Mouse (Mus musculus) embryonic stem cell, embryonic (primary cell): ENCODE data around the gene Gmfb.

Source experiments
- CTCF ChIA-PET, 4 experiments: fragments of 300-600 bp in 2 of 4; fragments of 350-600 bp in 2 of 4; sonication (Branson Sonifier 250); formaldehyde crosslinking; loops; one replicate each; lab custom pipeline; 2022; ENCODE audit warnings: inconsistent platforms in 2 of 4; lab: Charles Lee
- POLR2A ChIA-PET, 4 experiments: fragments of 300-600 bp in 2 of 4; fragments of 350-600 bp in 2 of 4; sonication (Branson Sonifier 250); formaldehyde crosslinking; loops; one replicate each; lab custom pipeline; 2022; ENCODE audit warnings: antibody characterized with exemption in 4 of 4, inconsistent platforms in 1 of 4; lab: Charles Lee

Gmfb gene

GRCm38 (mm10) chr14:46816916-46817622 lies 5.0 kb downstream of the Gmfb start:
- CTCF ChIA-PET = interaction anchor here in 1 of 4 experiments (0.6 kb wide), 1 partner anchor 102 kb away, joined by 3 read pairs; no protein-coding TSS in a partner anchor
- POLR2A ChIA-PET = interaction anchor here in 2 of 4 experiments (0.5 to 1.7 kb wide), 5 partner anchors 9 to 294 kb away, joined by 4 to 6 read pairs (median 4); no protein-coding TSS in a partner anchor

GRCm38 (mm10) chr14:46815640-46816039 lies 6.4 kb downstream of the Gmfb start:
- ChIA-PET CTCF (interaction anchor here in 1 of 4 experiments (1.3 kb wide), 1 partner anchor 28 kb away, joined by 5 read pairs; the partner anchor contains the start of gene Cnih1), POLR2A (interaction anchor here in 1 of 4 experiments (0.5 to 3.9 kb wide), 5 partner anchors 9 to 376 kb away, joined by 3 to 16 read pairs (median 6); partner anchors contain the start of genes Cgrrf1 and Cnih1)

- POLR2A ChIA-PET = interaction anchor here in 2 of 4 experiments (0.7 to 2.6 kb wide), 4 partner anchors 8 to 468 kb away, joined by 3 to 10 read pairs (median 5); no protein-coding TSS in a partner anchor
- CTCF ChIA-PET = interaction anchor here in 1 of 4 experiments (0.6 kb wide), 1 partner anchor 279 kb away, joined by 4 read pairs; no protein-coding TSS in a partner anchor
Observed at GRCm38 (mm10) chr14:46807927-46808326, 14.1 kb downstream of the Gmfb start.

- ChIA-PET POLR2A (interaction anchor here in 2 of 4 experiments (1.1 to 2.6 kb wide), 7 partner anchors 9 to 22 kb away, joined by 3 to 10 read pairs (median 4); partner anchors contain the start of gene Gmfb (in 1 of the 2)), CTCF (no interaction called here)
Observed at GRCm38 (mm10) chr14:46806186-46806585, 15.9 kb downstream of the Gmfb start.

- ChIA-PET POLR2A (interaction anchor here in 1 of 4 experiments (0.5 to 3.1 kb wide), 3 partner anchors 10 to 564 kb away, joined by 4 to 9 read pairs (median 4); no protein-coding TSS in a partner anchor), CTCF (no interaction called here)
Observed at GRCm38 (mm10) chr14:46803791-46804190, 18.3 kb downstream of the Gmfb start.

- ChIA-PET CTCF (no interaction called here), POLR2A (interaction anchor here in 2 of 4 experiments (0.9 to 3.1 kb wide), 4 partner anchors 11 to 48 kb away, joined by 3 to 9 read pairs (median 4); partner anchors contain the start of gene Cnih1 (in 1 of the 2))
Observed at GRCm38 (mm10) chr14:46803259-46803658, 18.8 kb downstream of the Gmfb start.

GRCm38 (mm10) chr14:46800684-46801345 lies 21.2 kb downstream of the Gmfb start:
- ChIA-PET CTCF (interaction anchor here in 1 of 4 experiments (1.9 kb wide), 1 partner anchor 286 kb away, joined by 4 read pairs; no protein-coding TSS in a partner anchor), POLR2A (interaction anchor here in 1 of 4 experiments (0.6 to 1.8 kb wide), 4 partner anchors 9 to 722 kb away, joined by 3 to 5 read pairs (median 3); partner anchors contain the start of gene Cnih1)

GRCm38 (mm10) chr14:46794157-46794556 lies 27.9 kb downstream of the Gmfb start:
- ChIA-PET CTCF (no interaction called here), POLR2A (no interaction called here)

- ChIA-PET CTCF (interaction anchor here in 1 of 4 experiments (1.2 kb wide), 1 partner anchor 296 kb away, joined by 3 read pairs; no protein-coding TSS in a partner anchor), POLR2A (interaction anchor here in 2 of 4 experiments (1.4 to 2.9 kb wide), 4 partner anchors 10 to 30 kb away, joined by 3 to 9 read pairs (median 5); no protein-coding TSS in a partner anchor)
Observed at GRCm38 (mm10) chr14:46790723-46791122, 31.3 kb downstream of the Gmfb start.

- ChIA-PET CTCF (no interaction called here), POLR2A (interaction anchor here in 1 of 4 experiments (2.9 kb wide), 1 partner anchor 13 kb away, joined by 9 read pairs; no protein-coding TSS in a partner anchor)
Observed at GRCm38 (mm10) chr14:46790303-46790702, 31.7 kb downstream of the Gmfb start.

GRCm38 (mm10) chr14:46788505-46788901 lies 33.5 kb downstream of the Gmfb start:
- ChIA-PET CTCF (interaction anchor here (0.5 to 3.9 kb wide), 12 partner anchors 10 to 299 kb away, joined by 3 to 12 read pairs (median 4); no protein-coding TSS in a partner anchor), POLR2A (interaction anchor here (0.6 to 10.0 kb wide), 21 partner anchors 11 to 1332 kb away, joined by 3 to 99 read pairs (median 6); partner anchors contain the start of genes Cgrrf1 (in 1 of the 4), Gmfb (in 1 of the 4) and Peli2 (in 1 of the 4))

GRCm38 (mm10) chr14:46787787-46788504 lies 34.1 kb downstream of the Gmfb start, which contains the start of gene Cnih1:
Gene Cnih1, minus strand, starts transcription at chr14:46788411.
- ChIA-PET CTCF (interaction anchor here (0.6 to 3.9 kb wide), 14 partner anchors 10 to 1364 kb away, joined by 3 to 12 read pairs (median 4); no protein-coding TSS in a partner anchor), POLR2A (interaction anchor here (0.6 to 10.0 kb wide), 25 partner anchors 10 to 1333 kb away, joined by 3 to 99 read pairs (median 5); partner anchors contain the start of genes Cgrrf1 (in 1 of the 4), Gmfb (in 1 of the 4) and Peli2 (in 1 of the 4))

- POLR2A ChIA-PET = interaction anchor here (1.0 to 10.0 kb wide), 20 partner anchors 10 to 299 kb away, joined by 3 to 99 read pairs (median 6); partner anchors contain the start of genes Cgrrf1 (in 1 of the 4) and Gmfb (in 1 of the 4)
- CTCF ChIA-PET = interaction anchor here in 3 of 4 experiments (0.5 to 3.9 kb wide), 12 partner anchors 9 to 1364 kb away, joined by 3 to 12 read pairs (median 4); no protein-coding TSS in a partner anchor
Observed at GRCm38 (mm10) chr14:46787454-46787786, 34.6 kb downstream of the Gmfb start.

GRCm38 (mm10) chr14:46785247-46785646 lies 36.8 kb downstream of the Gmfb start:
- POLR2A ChIA-PET = interaction anchor here in 2 of 4 experiments (0.8 to 10.0 kb wide), 4 partner anchors 11 to 31 kb away, joined by 3 to 99 read pairs (median 4); no protein-coding TSS in a partner anchor
- CTCF ChIA-PET = interaction anchor here in 1 of 4 experiments (3.9 kb wide), 1 partner anchor 302 kb away, joined by 12 read pairs; no protein-coding TSS in a partner anchor

- CTCF ChIA-PET = no interaction called here
- POLR2A ChIA-PET = interaction anchor here in 2 of 4 experiments (0.8 to 10.0 kb wide), 6 partner anchors 9 to 38 kb away, joined by 3 to 99 read pairs (median 3); partner anchors contain the start of gene Gmfb (in 1 of the 2)
Observed at GRCm38 (mm10) chr14:46783327-46783926, 38.6 kb downstream of the Gmfb start.

- CTCF ChIA-PET = interaction anchor here in 1 of 4 experiments (0.7 kb wide), 1 partner anchor 304 kb away, joined by 4 read pairs; no protein-coding TSS in a partner anchor
- POLR2A ChIA-PET = interaction anchor here in 3 of 4 experiments (0.5 to 10.0 kb wide), 12 partner anchors 8 to 786 kb away, joined by 3 to 99 read pairs (median 3); partner anchors contain the start of genes Cdkn3 (in 1 of the 3), Gmfb (in 1 of the 3) and Samd4 (in 1 of the 3)
Observed at GRCm38 (mm10) chr14:46782187-46782828, 39.7 kb downstream of the Gmfb start.
